Mouse (Mus musculus) G1E (cell line): ENCODE data around the gene Myo3a. TPM values are rescaled to one million over a fixed set of nuclear protein-coding genes. Genes with fewer than 3 reads are reported as not detected.

Source experiments
- ATAC-seq: 2 replicates; pipeline ENCODE4 v1.8.0; 2016; ENCODE audit warnings: mild to moderate bottlenecking; ENCODE audit not compliant: insufficient number of reproducible peaks, poor library complexity, low FRiP score, severe bottlenecking; ENCODE audit errors: extremely low read depth
- DNase-seq: peaks from one replicate; pipeline ENCODE4 v3.0.0; 2012; ENCODE audit warnings: low spot score
- H3K27me3 ChIP-seq: 2 replicates; pipeline ENCODE4 v1.6.1; 2012; ENCODE audit warnings: mild to moderate bottlenecking, low read length, inconsistent platforms; ENCODE audit not compliant: insufficient read depth
- H3K36me3 ChIP-seq: replicated peaks from 2 replicates; pipeline ENCODE3; 2012; ENCODE audit warnings: mild to moderate bottlenecking, inconsistent platforms
- H3K4me1 ChIP-seq: 2 replicates; pipeline ENCODE4 v1.6.1; 2012; ENCODE audit warnings: low read depth, low read length, inconsistent platforms, mixed read lengths; ENCODE audit not compliant: insufficient read depth
- H3K4me3 ChIP-seq: 2 replicates; pipeline ENCODE4 v1.5.1; 2012; ENCODE audit warnings: low read depth, mild to moderate bottlenecking, inconsistent platforms, low read length, moderate library complexity, mixed read lengths
- H3K9me3 ChIP-seq: replicated peaks from 2 replicates; pipeline ENCODE4 v1.6.1; 2012; ENCODE audit warnings: inconsistent platforms
- CTCF ChIP-seq: IDR thresholded peaks from 2 replicates; pipeline ENCODE4 v1.5.1; 2012; ENCODE audit warnings: low read depth, low read length, inconsistent platforms, mixed read lengths
- GATA1 ChIP-seq: IDR thresholded peaks from 2 replicates; pipeline ENCODE4 v1.6.1; 2012; ENCODE audit warnings: borderline replicate concordance, low read length, inconsistent platforms, mixed read lengths
- GATA2 ChIP-seq: IDR thresholded peaks from 2 replicates; pipeline ENCODE4 v1.6.1; 2012; ENCODE audit warnings: low read depth, low read length, inconsistent platforms, borderline replicate concordance
- POLR2AphosphoS5 ChIP-seq: IDR thresholded peaks from 2 replicates; pipeline ENCODE4 v1.6.1; 2012; ENCODE audit warnings: low read depth, low read length, inconsistent platforms; ENCODE audit not compliant: insufficient replicate concordance
- TAL1 ChIP-seq: conservative IDR thresholded peaks from 2 replicates; pipeline ENCODE4 v1.6.1; 2012; ENCODE audit warnings: low read depth, low read length, inconsistent platforms, mixed read lengths
- polyA plus RNA-seq: library from polyadenylated mRNA; stranded (reverse); fragments of >175 nt; gene quantifications from 2 replicates; pipeline ENCODE4 v1.2.3, GENCODE M21; 2012
- total RNA-seq, 2 experiments: library from RNA; stranded (forward) in 1 of 2; stranded (reverse) in 1 of 2; fragments of 200-1000 nt in 1 of 2; fragments of >200 nt in 1 of 2; fragmentation: Nextera tagmentation in 1 of 2; gene quantifications; 2 replicates each; pipeline ENCODE4 v1.2.3; 2014 to 2017

The Myo3a gene
- not detected in 2 replicates for total RNA-seq (2014; fragmentation: Nextera tagmentation)
- total RNA-seq (2017) = 0.16 and 0.17 TPM in 2 replicates
- polyA plus RNA-seq = not detected in 2 replicates

DNA sequence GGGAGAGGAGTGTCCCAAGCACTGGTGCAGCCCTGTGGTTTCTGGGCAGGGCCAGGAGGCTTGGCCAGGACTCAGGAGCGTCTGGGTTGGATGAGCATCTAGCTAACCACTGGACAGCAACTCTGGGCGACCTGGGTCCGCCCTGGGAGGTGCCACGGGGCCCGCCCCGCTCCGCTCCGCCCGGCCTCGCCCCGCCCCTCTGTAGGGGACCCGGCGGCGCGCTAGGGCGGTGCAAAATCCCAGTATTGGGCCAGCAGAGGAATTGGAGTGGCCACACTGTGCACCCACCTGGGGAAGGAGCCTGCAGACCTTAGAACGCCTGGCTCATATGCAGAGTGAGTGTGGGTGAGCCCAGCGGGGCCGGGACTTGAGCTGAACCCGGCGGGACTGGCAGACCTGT lies at the start of gene Myo3a:
Gene Myo3a, plus strand, starts transcription at position 196 of the 400 bp plus-strand sequence.
- ATAC-seq (no peak), DNase-seq (no peak)
- Histone ChIP-seq H3K36me3 (no peaks in the 10 kb centered on the region), H3K9me3 (no peaks in the 10 kb centered on the region), H3K27me3 (peaks cover 6% of the 10 kb centered on the region; the same call in 1 of the 2 replicates), H3K4me3 (no peak within 1 kb of the TSS), H3K4me1 (no peaks in the 10 kb centered on the region)
- TF ChIP-seq TAL1 (no peak), GATA2 (no peak), POLR2AphosphoS5 (no peak), GATA1 (no peak), CTCF (no peak)

DNA sequence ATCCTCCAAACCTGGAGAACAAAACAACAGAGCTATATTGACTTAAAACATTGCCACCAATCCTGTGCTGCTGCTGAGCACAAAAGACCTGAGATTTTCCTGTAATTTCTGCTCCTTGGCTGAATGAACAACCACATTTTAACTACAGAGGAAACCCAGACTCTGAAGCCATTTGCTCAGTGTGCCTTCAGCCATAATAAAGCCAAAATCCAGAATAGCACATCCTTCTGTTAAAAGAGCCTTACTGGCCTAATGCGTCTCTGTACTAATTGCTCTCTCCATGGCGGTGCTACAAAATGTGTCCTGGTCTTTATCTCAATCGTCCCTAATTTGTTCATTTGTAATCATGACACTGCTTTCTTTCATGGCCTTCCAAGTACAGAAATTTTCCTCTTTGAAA lies 23.2 kb downstream of the Myo3a start:
- TF ChIP-seq GATA1 = no peak
- no peak for TF ChIP-seq TAL1
- no peak for TF ChIP-seq POLR2AphosphoS5
- no peak for TF ChIP-seq GATA2
- TF ChIP-seq CTCF = no peak
- no peak for ATAC-seq
- DNase-seq = no peak

DNA sequence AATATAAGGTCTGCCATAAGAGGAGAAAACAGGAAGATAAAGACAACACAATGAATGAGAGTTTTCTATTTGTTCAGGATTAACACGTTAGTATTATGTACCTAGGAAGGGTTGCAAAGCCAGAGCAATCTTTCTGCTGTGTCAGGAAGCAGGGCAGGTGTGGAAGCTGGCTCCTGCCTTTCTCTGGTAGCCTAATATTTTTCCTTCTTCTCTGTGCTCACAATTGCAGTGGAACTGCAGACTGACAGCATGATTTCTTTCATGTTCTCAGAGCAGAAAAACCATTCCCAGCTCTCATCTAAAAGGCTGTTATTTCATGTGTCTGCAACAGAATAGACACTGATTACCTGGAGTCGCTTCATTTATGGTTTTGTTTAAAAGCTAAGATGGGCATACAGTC lies 23.7 kb downstream of the Myo3a start:
- DNase-seq = no peak
- TF ChIP-seq GATA1 = no peak
- no peak for TF ChIP-seq POLR2AphosphoS5
- no peak for TF ChIP-seq CTCF
- TF ChIP-seq GATA2 = no peak
- no peak for TF ChIP-seq TAL1
- Histone ChIP-seq H3K4me3 (no peak overlapping the region), H3K27me3 (0 out of 2 replicates have a peak, but pooled peaks cover 3% of the 10 kb centered on the region), H3K9me3 (no peaks in the 10 kb centered on the region), H3K4me1 (no peaks in the 10 kb centered on the region), H3K36me3 (no peaks in the 10 kb centered on the region)
- no peak for ATAC-seq

More for the DNA sequence above, 23.2 kb downstream of the Myo3a start:
- H3K9me3 ChIP-seq = no peaks in the 10 kb centered on the region
- no peaks in the 10 kb centered on the region for H3K4me1 ChIP-seq
- H3K27me3 ChIP-seq = 0 out of 2 replicates have a peak, but pooled peaks cover 3% of the 10 kb centered on the region
- no peaks in the 10 kb centered on the region for H3K36me3 ChIP-seq
- H3K4me3 ChIP-seq = no peak overlapping the region

DNA sequence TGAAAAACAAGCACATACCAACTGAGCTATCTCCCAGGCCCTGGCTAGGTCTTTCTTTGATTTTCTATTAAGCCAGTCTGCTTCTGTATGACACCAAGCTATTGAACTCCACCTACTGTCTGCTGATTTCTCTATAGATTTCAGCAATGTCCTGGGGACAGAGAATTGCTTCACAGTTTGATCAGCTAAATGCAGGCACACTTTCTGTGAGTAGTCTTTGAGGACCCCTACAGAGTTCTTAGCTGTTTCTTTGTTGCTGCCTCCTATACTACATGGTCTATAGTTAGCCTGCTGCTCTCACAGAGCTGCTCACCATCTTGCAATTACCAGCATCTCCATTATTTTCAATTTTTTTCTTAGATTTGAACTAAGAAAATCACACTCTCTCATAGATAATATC lies 28.3 kb downstream of the Myo3a start:
- Histone ChIP-seq H3K27me3 (0 out of 2 replicates have a peak, but pooled peaks cover 3% of the 10 kb centered on the region), H3K4me1 (no peaks in the 10 kb centered on the region), H3K4me3 (no peak overlapping the region), H3K9me3 (no peaks in the 10 kb centered on the region), H3K36me3 (no peaks in the 10 kb centered on the region)
- ATAC-seq (no peak), DNase-seq (no peak)
- TF ChIP-seq POLR2AphosphoS5 = no peak
- no peak for TF ChIP-seq TAL1
- TF ChIP-seq CTCF = no peak
- no peak for TF ChIP-seq GATA1
- no peak for TF ChIP-seq GATA2

DNA sequence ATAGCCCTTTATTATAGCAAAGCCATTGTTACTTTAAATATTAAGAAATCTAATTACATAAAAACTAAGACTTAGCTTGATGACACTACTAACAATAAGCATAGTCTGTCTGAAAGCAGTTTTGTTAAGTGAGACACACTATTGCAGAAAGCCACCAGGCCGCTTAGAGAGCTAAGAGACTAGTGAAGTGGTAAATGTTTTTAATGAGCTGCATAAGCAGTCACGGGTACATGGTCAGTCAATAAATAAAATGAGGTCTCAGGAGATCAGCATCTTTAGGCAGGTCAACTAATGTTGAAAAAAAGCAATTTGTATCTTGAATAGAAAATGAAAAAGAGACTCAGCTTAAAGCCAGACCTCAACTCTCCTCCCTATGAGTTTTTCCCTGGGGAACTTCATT lies 44.3 kb downstream of the Myo3a start:
- TF ChIP-seq POLR2AphosphoS5 (no peak), TAL1 (no peak), CTCF (no peak), GATA2 (no peak), GATA1 (no peak)
- ATAC-seq = no peak
- DNase-seq = no peak
- Histone ChIP-seq H3K4me1 (no peaks in the 10 kb centered on the region), H3K9me3 (no peaks in the 10 kb centered on the region), H3K27me3 (no peaks in the 10 kb centered on the region), H3K36me3 (no peaks in the 10 kb centered on the region), H3K4me3 (no peak overlapping the region)

DNA sequence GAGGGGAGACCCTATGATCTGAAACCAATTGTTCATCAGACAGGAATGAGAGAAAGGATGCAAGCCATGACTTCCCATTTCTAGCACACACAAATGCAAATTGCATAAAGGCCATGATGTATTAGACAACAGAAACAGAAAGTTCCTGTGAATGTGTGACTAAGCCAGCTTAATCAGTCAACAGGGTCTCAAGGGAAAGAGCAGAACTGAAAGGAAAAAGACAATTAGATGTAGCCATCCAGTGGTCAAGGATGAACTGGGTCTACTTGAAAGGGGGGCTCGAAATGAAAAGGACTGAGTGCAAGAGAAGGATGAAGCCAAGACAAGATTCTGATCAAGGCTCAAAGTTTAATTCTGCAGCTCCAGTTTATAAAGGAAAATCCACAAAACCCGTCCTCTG lies 58.1 kb downstream of the Myo3a start:
- ATAC-seq (no peak), DNase-seq (no peak)
- H3K27me3 ChIP-seq = no peaks in the 10 kb centered on the region; the same call in 1 of the 2 replicates
- H3K36me3 ChIP-seq = no peaks in the 10 kb centered on the region
- H3K9me3 ChIP-seq = no peaks in the 10 kb centered on the region
- H3K4me3 ChIP-seq = no peak overlapping the region
- TF ChIP-seq CTCF (no peak), TAL1 (no peak), GATA2 (no peak)
- H3K4me1 ChIP-seq = no peaks in the 10 kb centered on the region

DNA sequence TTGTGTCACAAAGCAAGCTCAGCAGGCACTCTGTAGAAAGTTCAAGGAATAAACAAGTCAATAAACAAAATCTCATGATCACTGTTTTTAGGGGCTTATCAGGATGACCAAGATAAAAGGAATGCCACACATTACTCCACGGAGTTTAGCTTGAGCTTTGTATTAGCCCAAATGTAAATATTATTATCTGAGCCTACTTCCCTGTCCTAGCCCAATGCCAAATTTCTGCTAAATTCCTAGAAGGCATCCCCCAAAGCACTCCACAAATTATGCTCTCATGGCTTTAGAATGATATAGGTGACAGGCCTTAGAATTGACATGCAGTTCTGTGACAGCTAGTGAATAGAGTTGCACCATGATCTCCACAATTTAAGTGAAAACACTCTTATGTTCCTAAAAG lies 58.5 kb downstream of the Myo3a start:
- Histone ChIP-seq H3K27me3 (no peaks in the 10 kb centered on the region; the same call in 1 of the 2 replicates), H3K36me3 (no peaks in the 10 kb centered on the region), H3K9me3 (no peaks in the 10 kb centered on the region), H3K4me1 (no peaks in the 10 kb centered on the region), H3K4me3 (no peak overlapping the region)
- no peak for ATAC-seq
- DNase-seq = no peak
- no peak for TF ChIP-seq TAL1
